Mouse (Mus musculus): Measurements from ENCODE around the gene Epas1.
A peak's percentile ranks its signal among the peaks of the same experiment; 100 is the strongest.

Gene Epas1

GRCm38 (mm10) chr17:86753130-86753821 lies at the start of gene Epas1:
Gene Epas1, plus strand, starts transcription at chr17:86753700.
- peak; percentile 85 for DNase-seq (ENCODE audit: low spot score)

- DNase-seq (ENCODE audit: low spot score): no peak
These were observed 48.3 kb upstream of the Epas1 start for GRCm38 (mm10) chr17:86705236-86705635.

GRCm38 (mm10) chr17:86706467-86706866 lies 47.0 kb upstream of the Epas1 start:
- DNase-seq (ENCODE audit: low spot score): no peak

- no peak for DNase-seq (ENCODE audit: low spot score)
These were observed 43.7 kb upstream of the Epas1 start for GRCm38 (mm10) chr17:86709803-86710202.

- no peak for DNase-seq (ENCODE audit: low spot score)
These were observed 43.1 kb upstream of the Epas1 start for GRCm38 (mm10) chr17:86710379-86710778.

GRCm38 (mm10) chr17:86711949-86712348 lies 41.6 kb upstream of the Epas1 start:
- peak; percentile 52 for DNase-seq (ENCODE audit: low spot score)

- DNase-seq (ENCODE audit: low spot score): no peak
These were observed 40.9 kb upstream of the Epas1 start for GRCm38 (mm10) chr17:86712601-86713000.

- peak; percentile 10 for DNase-seq (ENCODE audit: low spot score)
These were observed 39.9 kb upstream of the Epas1 start for GRCm38 (mm10) chr17:86713591-86713990.

GRCm38 (mm10) chr17:86724786-86725415 lies 28.6 kb upstream of the Epas1 start:
- DNase-seq (ENCODE audit: low spot score): no peak

GRCm38 (mm10) chr17:86726480-86726879 lies 27.0 kb upstream of the Epas1 start:
- DNase-seq (ENCODE audit: low spot score): no peak

GRCm38 (mm10) chr17:86727031-86727430 lies 26.5 kb upstream of the Epas1 start:
- no peak for DNase-seq (ENCODE audit: low spot score)

- no peak for DNase-seq (ENCODE audit: low spot score)
These were observed 22.2 kb upstream of the Epas1 start for GRCm38 (mm10) chr17:86731273-86731672.

GRCm38 (mm10) chr17:86732024-86732423 lies 21.5 kb upstream of the Epas1 start:
- peak; percentile 31 for DNase-seq (ENCODE audit: low spot score)

- no peak for DNase-seq (ENCODE audit: low spot score)
These were observed 21.0 kb upstream of the Epas1 start for GRCm38 (mm10) chr17:86732522-86732921.

GRCm38 (mm10) chr17:86733644-86734043 lies 19.9 kb upstream of the Epas1 start:
- no peak for DNase-seq (ENCODE audit: low spot score)

GRCm38 (mm10) chr17:86738477-86738876 lies 15.0 kb upstream of the Epas1 start:
- no peak for DNase-seq (ENCODE audit: low spot score)

- DNase-seq (ENCODE audit: low spot score): no peak
These were observed 10.1 kb upstream of the Epas1 start for GRCm38 (mm10) chr17:86743351-86743941.

- no peak for DNase-seq (ENCODE audit: low spot score)
These were observed 8.6 kb upstream of the Epas1 start for GRCm38 (mm10) chr17:86744943-86745342.

- no peak for DNase-seq (ENCODE audit: low spot score)
These were observed 2.1 kb upstream of the Epas1 start for GRCm38 (mm10) chr17:86751373-86751871.

- DNase-seq (ENCODE audit: low spot score): peak; percentile 65
These were observed 668 bp downstream of the Epas1 start for GRCm38 (mm10) chr17:86753931-86754805.

GRCm38 (mm10) chr17:86754806-86755571 lies 1.5 kb downstream of the Epas1 start:
- DNase-seq (ENCODE audit: low spot score): peak; percentile 71
